Mouse (Mus musculus): ENCODE data around the gene Esp16. TPM values are rescaled to one million over a fixed set of nuclear protein-coding genes. Genes with fewer than 3 reads are reported as not detected.
"Not testable (repeated sequence)": the region's sequence is repeated elsewhere in the genome, so short reads cannot be mapped to it uniquely, and the experiment has no call there.

Gene Esp16
- polyA plus RNA-seq (2012), result not detected in 2 replicates

DNA sequence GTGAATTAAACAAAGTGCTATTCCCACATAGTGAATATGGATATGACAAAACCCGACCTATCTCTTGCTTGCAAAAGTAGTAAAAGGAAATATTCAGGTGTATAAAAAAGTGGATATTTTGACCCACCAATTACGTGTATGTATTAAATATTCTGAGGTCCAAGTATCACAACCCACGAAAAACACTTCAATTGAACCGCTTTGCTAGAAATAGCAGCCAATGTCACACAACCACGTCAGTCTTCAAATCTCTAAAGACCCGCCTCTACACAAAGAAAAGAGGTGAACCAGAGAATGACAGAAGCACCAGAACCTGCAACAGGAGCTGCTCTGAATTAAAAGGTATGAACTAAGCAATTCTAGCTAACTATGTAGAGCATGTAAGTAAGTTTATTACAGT is at the start of gene Esp16:
TSS of gene Esp16 (plus strand) at position 301 of the 400 bp plus-strand sequence.
- not testable (repeated sequence) for H3K36me3 ChIP-seq (ENCODE audit: control insufficient read depth); H3K4me3 ChIP-seq (replicated peaks); H3K9me3 ChIP-seq (ENCODE audit: control insufficient read depth, low read length); H3K27me3 ChIP-seq (ENCODE audit: control insufficient read depth); H3K4me1 ChIP-seq (ENCODE audit: control insufficient read depth)

DNA sequence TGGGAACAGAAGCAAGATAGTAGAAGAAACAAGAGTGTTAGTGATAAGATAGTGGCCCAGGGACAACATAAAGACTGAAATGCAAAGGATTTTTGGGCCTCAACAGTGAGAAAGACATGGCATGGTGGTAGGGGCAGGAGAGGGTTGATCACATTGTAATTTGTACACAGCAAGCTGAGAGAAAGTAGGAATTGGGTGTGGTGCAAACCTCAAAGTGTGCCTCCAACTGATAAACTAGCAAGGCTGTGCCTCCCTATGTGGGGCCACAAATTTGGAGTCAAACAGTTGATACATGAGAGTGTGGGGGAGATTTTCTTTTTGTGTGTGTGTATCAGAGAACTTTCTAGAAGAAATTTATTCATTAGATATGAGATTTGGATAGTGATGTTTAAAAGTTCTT is 37.9 kb upstream of the Esp16 start:
- H3K9me3 ChIP-seq (ENCODE audit: control insufficient read depth, low read length); H3K36me3 ChIP-seq (ENCODE audit: control insufficient read depth); H3K4me3 ChIP-seq (replicated peaks); H3K4me1 ChIP-seq (ENCODE audit: control insufficient read depth); H3K27me3 ChIP-seq (ENCODE audit: control insufficient read depth): not testable (repeated sequence)

Other genes starting within 250 kb of the Esp16 start
- not detected in 2 replicates for gene Esp18, start 129.8 kb upstream of the Esp16 start, polyA plus RNA-seq (2012)
- gene Esp15, start 104.8 kb downstream of the Esp16 start, polyA plus RNA-seq (2012), result not detected in 2 replicates

Data from erythroblast, embryonic 14.5 days (primary cell).